Mouse (Mus musculus): ENCODE data around the gene Lhx1. TPM values are rescaled to one million over a fixed set of nuclear protein-coding genes. Genes with fewer than 3 reads are reported as not detected.

The Lhx1 gene
- total RNA-seq (2021), result under 1 TPM; 0.13 to 0.15 TPM
- long read RNA-seq, experiment 1, result 0 reads
- long read RNA-seq, experiment 2, result 0 reads

- intact Hi-C loops (cut with DNase I), result loop anchor here (5.0 kb wide), 1 partner anchor 197 kb away; no protein-coding TSS in a partner anchor
- no peak for DNase-seq (ENCODE audit: low spot score in 2 of 2)
These were observed at the start of gene Lhx1 for GRCm38 (mm10) chr11:84525421-84526274. Lhx1 (minus strand) TSS chr11:84525535.

- no peak for DNase-seq (ENCODE audit: low spot score in 2 of 2)
- intact Hi-C loops (cut with DNase I), result no loop called here
These were observed 49.5 kb upstream of the Lhx1 start for GRCm38 (mm10) chr11:84574834-84575233.

GRCm38 (mm10) chr11:84573637-84574036 lies 48.3 kb upstream of the Lhx1 start:
- intact Hi-C loops (cut with DNase I), result no loop called here
- no peak for DNase-seq (ENCODE audit: low spot score in 2 of 2)

GRCm38 (mm10) chr11:84570812-84571211 lies 45.5 kb upstream of the Lhx1 start:
- no peak for DNase-seq (ENCODE audit: low spot score in 2 of 2)
- intact Hi-C loops (cut with DNase I), result no loop called here

- DNase-seq (ENCODE audit: low spot score in 2 of 2), result no peak
- intact Hi-C loops (cut with DNase I), result no loop called here
These were observed 45.1 kb upstream of the Lhx1 start for GRCm38 (mm10) chr11:84570392-84570791.

- DNase-seq (ENCODE audit: low spot score in 2 of 2), result no peak
- intact Hi-C loops (cut with DNase I), result no loop called here
These were observed 43.9 kb upstream of the Lhx1 start for GRCm38 (mm10) chr11:84569052-84569751.

- intact Hi-C loops (cut with DNase I), result no loop called here
- no peak for DNase-seq (ENCODE audit: low spot score in 2 of 2)
These were observed 43.1 kb upstream of the Lhx1 start for GRCm38 (mm10) chr11:84568482-84568881.

GRCm38 (mm10) chr11:84566691-84567090 lies 41.4 kb upstream of the Lhx1 start:
- DNase-seq (ENCODE audit: low spot score in 2 of 2), result no peak
- intact Hi-C loops (cut with DNase I), result no loop called here

- no peak for DNase-seq (ENCODE audit: low spot score in 2 of 2)
- intact Hi-C loops (cut with DNase I), result no loop called here
These were observed 39.9 kb upstream of the Lhx1 start for GRCm38 (mm10) chr11:84565224-84565623.

GRCm38 (mm10) chr11:84563360-84563759 lies 38.0 kb upstream of the Lhx1 start:
- intact Hi-C loops (cut with DNase I), result no loop called here
- no peak for DNase-seq (ENCODE audit: low spot score in 2 of 2)

- intact Hi-C loops (cut with DNase I), result no loop called here
- no peak for DNase-seq (ENCODE audit: low spot score in 2 of 2)
These were observed 37.5 kb upstream of the Lhx1 start for GRCm38 (mm10) chr11:84562758-84563347.

- intact Hi-C loops (cut with DNase I), result no loop called here
- no peak for DNase-seq (ENCODE audit: low spot score in 2 of 2)
These were observed 36.2 kb upstream of the Lhx1 start for GRCm38 (mm10) chr11:84561546-84561945.

GRCm38 (mm10) chr11:84553821-84554450 lies 28.6 kb upstream of the Lhx1 start:
- no peak for DNase-seq (ENCODE audit: low spot score in 2 of 2)

GRCm38 (mm10) chr11:84551296-84551695 lies 26.0 kb upstream of the Lhx1 start:
- intact Hi-C loops (cut with DNase I), result no loop called here
- no peak for DNase-seq (ENCODE audit: low spot score in 2 of 2)

More at GRCm38 (mm10) chr11:84553821-84554450, 28.6 kb upstream of the Lhx1 start:
- intact Hi-C loops (cut with DNase I), result no loop called here

GRCm38 (mm10) chr11:84549258-84549791 lies 24.0 kb upstream of the Lhx1 start:
- no peak for DNase-seq (ENCODE audit: low spot score in 2 of 2)
- intact Hi-C loops (cut with DNase I), result no loop called here

GRCm38 (mm10) chr11:84548293-84548692 lies 23.0 kb upstream of the Lhx1 start:
- intact Hi-C loops (cut with DNase I), result no loop called here
- no peak for DNase-seq (ENCODE audit: low spot score in 2 of 2)

- DNase-seq (ENCODE audit: low spot score in 2 of 2), result no peak
- intact Hi-C loops (cut with DNase I), result no loop called here
These were observed 14.6 kb upstream of the Lhx1 start for GRCm38 (mm10) chr11:84539981-84540380.

GRCm38 (mm10) chr11:84529797-84530703 lies 4.7 kb upstream of the Lhx1 start:
- DNase-seq (ENCODE audit: low spot score in 2 of 2), result no peak
- intact Hi-C loops (cut with DNase I), result loop anchor here (5.0 kb wide), 1 partner anchor 192 kb away; no protein-coding TSS in a partner anchor

Measured in left cerebral cortex, postnatal 14 days (tissue).